Mouse (Mus musculus) kidney, postnatal 36 days (tissue): Measurements from ENCODE around the gene Krtap4-13.
"Not testable (repeated sequence)": the region's sequence is repeated elsewhere in the genome, so short reads cannot be mapped to it uniquely, and the experiment has no call there.

Source experiments
- DNase-seq, 2 experiments: peaks; one replicate each; pipeline ENCODE4 v3.0.0; 2021 to 2022; ENCODE audit warnings: mixed read lengths in 2 of 2

Krtap4-13 gene

GRCm38 (mm10) chr11:99809792-99810191 is at the start of gene Krtap4-13:
Krtap4-13 (minus strand) TSS chr11:99809892.
- DNase-seq: not testable (repeated sequence)

DNA sequence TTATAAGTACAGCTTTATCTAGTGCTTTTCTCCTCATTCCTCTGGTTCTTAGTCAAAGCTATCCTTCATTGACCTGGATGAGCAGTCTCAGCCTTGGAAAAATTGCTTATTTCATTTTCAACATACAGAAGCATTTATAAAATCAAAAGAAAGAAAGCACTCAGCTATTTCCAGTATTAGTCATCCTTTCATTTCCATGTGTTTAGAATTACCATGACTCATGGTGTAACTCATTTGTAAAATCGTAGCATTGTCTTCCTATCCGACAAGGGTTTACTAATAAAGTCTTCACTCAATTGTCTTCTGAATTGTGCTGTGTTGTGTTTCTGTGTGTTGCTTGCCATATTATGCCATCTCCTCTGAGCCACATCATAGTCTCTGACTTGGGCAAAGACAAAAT is 49.1 kb upstream of the Krtap4-13 start:
- DNase-seq: no peak

DNA sequence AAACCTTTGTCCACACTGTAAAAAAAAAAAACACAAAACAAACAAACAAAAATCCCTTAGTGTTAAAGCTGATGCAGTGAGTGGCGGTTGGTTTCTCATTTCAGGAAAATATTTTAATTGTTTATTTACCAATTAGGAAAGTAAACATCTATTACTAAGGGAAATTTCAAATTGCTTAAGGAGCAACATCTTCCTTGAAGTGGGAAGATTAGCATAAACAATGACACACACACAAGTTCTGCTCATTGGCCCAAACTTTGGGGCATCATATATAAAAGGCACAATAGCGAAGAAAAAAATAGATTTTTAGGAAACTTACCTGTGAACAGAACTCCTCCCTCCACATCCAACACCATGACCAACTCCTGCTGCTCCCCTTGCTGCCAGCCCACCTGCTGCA is 47.9 kb upstream of the Krtap4-13 start, which contains the start of gene Gm11568:
Gm11568 (plus strand) TSS at position 301 of the 400 bp plus-strand sequence.
- DNase-seq: no peak

DNA sequence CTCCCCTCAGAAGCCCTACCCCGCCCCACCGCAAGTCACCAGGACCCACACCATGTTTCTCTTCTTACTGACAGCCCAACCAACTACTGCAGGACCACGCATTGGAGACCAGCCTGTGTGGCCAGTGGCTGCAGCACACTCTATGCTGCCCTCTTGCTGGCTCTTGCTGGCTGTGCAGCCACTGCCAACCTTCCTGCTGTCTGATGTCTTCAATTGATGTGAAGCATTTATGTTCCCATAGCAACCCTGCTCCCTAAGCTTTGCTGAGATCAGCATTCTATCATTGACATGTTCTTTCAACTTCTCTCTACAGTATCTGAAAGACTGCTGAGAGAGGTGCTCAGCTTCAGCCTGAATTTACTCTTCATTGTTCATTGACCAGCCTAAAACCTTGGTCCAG is 44.4 kb upstream of the Krtap4-13 start:
- peak in 1 of 2 experiments; percentile 4 for DNase-seq

GRCm38 (mm10) chr11:99851508-99851907 is 41.8 kb upstream of the Krtap4-13 start, which contains the start of gene Krtap4-16:
Krtap4-16 (minus strand) TSS chr11:99851608.
- DNase-seq: no peak

GRCm38 (mm10) chr11:99846746-99847145 is 37.1 kb upstream of the Krtap4-13 start:
- DNase-seq: no peak

- DNase-seq: no peak
Measured at GRCm38 (mm10) chr11:99842185-99842584, 32.5 kb upstream of the Krtap4-13 start.

- DNase-seq: no peak
Measured at GRCm38 (mm10) chr11:99837966-99838365, 28.3 kb upstream of the Krtap4-13 start, which contains the start of gene 2300003K06Rik. 2300003K06Rik (minus strand) TSS chr11:99838066.

DNA sequence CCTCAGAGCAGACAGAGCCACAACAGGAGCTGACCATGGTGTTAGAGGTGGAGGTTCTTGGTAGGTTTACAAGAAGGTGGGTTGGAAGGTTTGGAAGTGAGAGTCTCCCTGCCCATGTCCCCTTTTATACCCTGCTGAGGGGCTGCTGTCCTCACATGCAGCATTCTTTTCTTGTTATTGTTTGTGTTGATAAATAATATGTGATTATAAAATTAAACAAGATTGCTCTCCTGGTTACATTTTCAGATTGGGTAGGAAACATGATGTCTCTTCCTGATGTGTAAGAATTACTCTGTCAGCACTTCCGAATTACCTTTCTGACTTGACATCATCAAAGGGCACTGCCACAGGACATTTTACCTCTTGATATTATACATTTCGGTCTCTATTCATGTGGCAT is 5.9 kb upstream of the Krtap4-13 start, which contains the start of gene Gm11564:
Gm11564 (minus strand) TSS at position 101 of the 400 bp plus-strand sequence.
- DNase-seq: not testable (repeated sequence)

DNA sequence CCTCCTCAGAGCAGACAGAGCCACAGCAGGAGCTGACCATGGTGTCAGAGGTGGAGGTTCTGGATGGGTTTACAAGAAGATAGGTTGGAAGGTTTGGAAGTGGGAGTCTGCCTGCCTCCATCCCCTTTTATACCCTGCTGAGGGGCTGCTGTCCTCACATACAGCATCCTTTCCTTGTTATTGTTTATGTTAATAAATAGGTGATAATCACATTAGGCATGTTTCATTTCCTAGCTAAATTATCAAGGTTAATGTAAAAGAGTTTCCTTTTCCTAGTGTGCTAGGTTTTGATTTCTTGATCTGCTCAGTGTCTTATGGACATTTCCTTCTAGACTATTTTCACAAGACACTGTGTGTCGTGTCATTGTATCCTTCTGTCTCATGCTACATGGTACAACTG is 5.3 kb downstream of the Krtap4-13 start, which contains the start of gene Gm11554:
Gm11554 (minus strand) TSS at position 101 of the 400 bp plus-strand sequence.
- not testable (repeated sequence) for DNase-seq

DNA sequence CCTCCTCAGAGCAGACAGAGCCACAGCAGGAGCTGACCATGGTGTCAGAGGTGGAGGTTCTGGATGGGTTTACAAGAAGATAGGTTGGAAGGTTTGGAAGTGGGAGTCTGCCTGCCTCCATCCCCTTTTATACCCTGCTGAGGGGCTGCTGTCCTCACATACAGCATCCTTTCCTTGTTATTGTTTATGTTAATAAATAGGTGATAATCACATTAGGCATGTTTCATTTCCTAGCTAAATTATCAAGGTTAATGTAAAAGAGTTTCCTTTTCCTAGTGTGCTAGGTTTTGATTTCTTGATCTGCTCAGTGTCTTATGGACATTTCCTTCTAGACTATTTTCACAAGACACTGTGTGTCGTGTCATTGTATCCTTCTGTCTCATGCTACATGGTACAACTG is 10.9 kb downstream of the Krtap4-13 start, which contains the start of gene Gm11569:
Gm11569 (minus strand) TSS at position 101 of the 400 bp plus-strand sequence.
- not testable (repeated sequence) for DNase-seq

GRCm38 (mm10) chr11:99793367-99793766 is 16.3 kb downstream of the Krtap4-13 start, which contains the start of gene Gm11596:
Gm11596 (minus strand) TSS chr11:99793467.
- no peak for DNase-seq

GRCm38 (mm10) chr11:99784900-99785299 is 24.8 kb downstream of the Krtap4-13 start, which contains the start of gene Krtap4-9:
Krtap4-9 (plus strand) TSS chr11:99785200.
- DNase-seq: not testable (repeated sequence)

GRCm38 (mm10) chr11:99780604-99781003 is 29.1 kb downstream of the Krtap4-13 start, which contains the start of gene Krtap4-8:
Krtap4-8 (minus strand) TSS chr11:99780704.
- DNase-seq: no peak

DNA sequence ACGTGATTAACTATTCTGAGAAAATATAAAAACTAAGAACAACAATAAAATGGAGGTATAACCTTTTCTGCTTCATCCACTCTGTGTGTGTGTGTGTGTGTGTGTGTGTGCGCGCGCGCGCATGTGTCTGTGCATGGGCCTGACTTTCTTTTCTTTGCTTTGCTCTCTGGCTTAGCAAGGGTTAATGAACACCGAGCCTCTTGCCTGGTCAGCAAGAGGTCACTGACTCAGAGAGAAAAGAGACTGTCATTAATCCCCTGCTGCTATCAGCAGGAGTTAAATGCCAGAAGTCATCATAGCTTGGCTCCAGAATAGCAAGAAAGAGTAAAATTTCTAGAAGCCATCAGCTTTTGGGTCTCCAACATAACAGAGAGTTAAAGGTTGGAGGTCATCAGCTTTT is 31.3 kb downstream of the Krtap4-13 start:
- DNase-seq: peak in 1 of 2 experiments; percentile 13

DNA sequence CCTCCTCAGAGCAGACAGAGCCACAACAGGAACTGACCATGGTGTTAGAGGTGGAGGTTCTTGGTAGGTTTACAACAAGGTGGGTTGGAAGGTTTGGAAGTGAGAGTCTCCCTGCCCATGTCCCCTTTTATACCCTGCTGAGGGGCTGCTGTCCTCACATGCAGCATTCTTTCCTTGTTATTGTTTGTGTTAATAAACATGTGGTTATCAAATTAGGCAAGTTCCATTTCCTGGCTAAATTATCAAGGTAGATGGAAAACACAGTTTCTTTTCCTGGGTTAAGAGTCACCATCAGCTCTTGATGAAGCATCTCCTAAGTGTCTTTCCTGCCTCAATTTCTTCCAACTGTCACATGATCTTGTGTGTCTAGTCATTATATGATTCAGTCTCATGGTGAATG is 36.9 kb downstream of the Krtap4-13 start, which contains the start of gene Gm11595:
Gm11595 (minus strand) TSS at position 101 of the 400 bp plus-strand sequence.
- not testable (repeated sequence) for DNase-seq

DNA sequence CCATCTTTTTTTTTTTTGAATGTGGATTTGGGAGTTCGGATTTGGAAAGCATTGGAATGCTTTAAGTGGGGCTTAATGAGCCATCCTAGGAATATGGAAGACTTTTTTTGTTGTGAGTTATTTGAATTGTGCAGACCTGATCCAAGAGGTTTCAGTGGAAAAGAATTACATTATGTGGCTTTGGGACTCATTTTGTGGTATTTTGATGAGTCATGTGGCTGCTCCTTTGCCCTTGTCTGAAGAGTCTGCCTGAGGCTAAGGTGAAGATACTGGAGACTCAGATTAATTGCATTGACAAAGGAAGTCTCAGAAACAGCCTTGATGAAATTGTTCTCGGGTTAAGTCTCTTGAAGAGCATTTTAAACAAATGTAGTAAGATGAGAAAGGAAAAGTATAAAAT is 41.3 kb downstream of the Krtap4-13 start:
- DNase-seq: no peak
